Mouse (Mus musculus): Measurements from ENCODE around the gene Tgds.
"Not testable (repeated sequence)": the region's sequence is repeated elsewhere in the genome, so short reads cannot be mapped to it uniquely, and the experiment has no call there.

Tgds gene

GRCm38 (mm10) chr14:118132642-118132977 lies at the start of gene Tgds:
Gene Tgds (minus strand): TSS chr14:118132755.
- peak; percentile 96 to 98 for DNase-seq

GRCm38 (mm10) chr14:118180711-118181177 lies 48.2 kb upstream of the Tgds start:
- DNase-seq: no peak

GRCm38 (mm10) chr14:118180117-118180557 lies 47.6 kb upstream of the Tgds start:
- peak; percentile 59 to 61 for DNase-seq

- no peak for DNase-seq
Measured at GRCm38 (mm10) chr14:118179701-118180100, 47.1 kb upstream of the Tgds start.

- DNase-seq: no peak
Measured at GRCm38 (mm10) chr14:118179251-118179650, 46.7 kb upstream of the Tgds start.

GRCm38 (mm10) chr14:118175694-118176085 lies 43.1 kb upstream of the Tgds start:
- no peak for DNase-seq

GRCm38 (mm10) chr14:118175071-118175693 lies 42.6 kb upstream of the Tgds start:
- no peak for DNase-seq

GRCm38 (mm10) chr14:118173590-118174203 lies 41.1 kb upstream of the Tgds start:
- peak; percentile 26 to 43 for DNase-seq

GRCm38 (mm10) chr14:118168776-118169175 lies 36.2 kb upstream of the Tgds start:
- no peak for DNase-seq

- no peak for DNase-seq
Measured at GRCm38 (mm10) chr14:118162640-118163039, 30.1 kb upstream of the Tgds start.

- DNase-seq: no peak
Measured at GRCm38 (mm10) chr14:118161751-118162150, 29.2 kb upstream of the Tgds start.

- DNase-seq: peak; percentile 81 to 84
Measured at GRCm38 (mm10) chr14:118157146-118157545, 24.6 kb upstream of the Tgds start.

GRCm38 (mm10) chr14:118156740-118157139 lies 24.2 kb upstream of the Tgds start:
- no peak for DNase-seq

- not testable (repeated sequence) for DNase-seq
Measured at GRCm38 (mm10) chr14:118156056-118156455, 23.5 kb upstream of the Tgds start.

- no peak for DNase-seq
Measured at GRCm38 (mm10) chr14:118152294-118152651, 19.7 kb upstream of the Tgds start.

GRCm38 (mm10) chr14:118151651-118152293 lies 19.2 kb upstream of the Tgds start:
- DNase-seq: no peak

- DNase-seq: no peak
Measured at GRCm38 (mm10) chr14:118150656-118151551, 18.3 kb upstream of the Tgds start.

GRCm38 (mm10) chr14:118148554-118148953 lies 16.0 kb upstream of the Tgds start:
- no peak for DNase-seq

- DNase-seq: no peak
Measured at GRCm38 (mm10) chr14:118148046-118148445, 15.5 kb upstream of the Tgds start.

- DNase-seq: no peak
Measured at GRCm38 (mm10) chr14:118142283-118142682, 9.7 kb upstream of the Tgds start.

- DNase-seq: no peak
Measured at GRCm38 (mm10) chr14:118137487-118137886, 4.9 kb upstream of the Tgds start.

- DNase-seq: peak; percentile 91 to 92
Measured at GRCm38 (mm10) chr14:118136744-118137452, 4.3 kb upstream of the Tgds start, which contains the start of gene Gpr180. Gene Gpr180 (plus strand): TSS chr14:118137158.

All from B cell, adult 2 months (primary cell).